Mouse (Mus musculus) lung, embryonic 16.5 days (tissue): ENCODE data around the gene Gm11634. TPM values are rescaled to one million over a fixed set of nuclear protein-coding genes. Genes with fewer than 3 reads are reported as not detected.
"Not testable (repeated sequence)": the region's sequence is repeated elsewhere in the genome, so short reads cannot be mapped to it uniquely, and the experiment has no call there.

ENCODE experiments used
- ATAC-seq: fragments of 200-750 bp; cut with Nextera tagmentation; 2 replicates; pipeline ENCODE4 v1.8.0; 2017; ENCODE audit warnings: low read depth, mild to moderate bottlenecking, moderate library complexity
- H3K27ac ChIP-seq: fragments of 300-500 bp; sonication (generic); 2 replicates; pipeline ENCODE4 v1.5.1; 2014; ENCODE audit warnings: mild to moderate bottlenecking, control low read depth, low read length
- H3K27me3 ChIP-seq: fragments of 300-500 bp; sonication (generic); 2 replicates; pipeline ENCODE4 v1.6.1; 2014; ENCODE audit warnings: low read depth, low read length, mixed read lengths; ENCODE audit not compliant: control insufficient read depth, insufficient read depth
- H3K36me3 ChIP-seq: fragments of 300-500 bp; sonication (generic); 2 replicates; pipeline ENCODE4 v1.6.1; 2014; ENCODE audit warnings: low read length; ENCODE audit not compliant: control insufficient read depth, insufficient read depth
- H3K4me1 ChIP-seq: fragments of 300-500 bp; sonication (generic); replicated peaks from 2 replicates; pipeline ENCODE4 v1.6.1; 2014; ENCODE audit warnings: low read length, mixed read lengths; ENCODE audit not compliant: control insufficient read depth, insufficient read depth
- H3K4me2 ChIP-seq: fragments of 300-500 bp; sonication (generic); 2 replicates; pipeline ENCODE4 v1.6.1; 2014; ENCODE audit warnings: low read depth, low read length, control low read depth
- H3K4me3 ChIP-seq: fragments of 300-500 bp; sonication (generic); 2 replicates; pipeline ENCODE4 v1.5.1; 2014; ENCODE audit warnings: mild to moderate bottlenecking, low read length, control low read depth
- H3K9ac ChIP-seq: fragments of 300-500 bp; sonication (generic); 2 replicates; pipeline ENCODE4 v1.6.1; 2014; ENCODE audit warnings: low read length, control low read depth
- H3K9me3 ChIP-seq: fragments of 300-500 bp; sonication (generic); 2 replicates; pipeline ENCODE4 v1.6.1; 2016; ENCODE audit warnings: low read length; ENCODE audit not compliant: control insufficient read depth
- WGBS: fragments of 180-500 bp; shearing (Covaris S2); extraction: QIAGEN DNeasy Blood & Tissue Kit; methylation state at CpG from one replicate; pipeline ENCODE4 v1.1.7; 2014; 5-methylcytosine and 5-hydroxymethylcytosine counted together
- polyA plus RNA-seq: library from polyadenylated mRNA; unstranded; fragments of >200 nt; fragmentation: Nextera tagmentation; extraction: Ambion mirVana; gene quantifications from 2 replicates; pipeline ENCODE4 v1.2.1, GENCODE M21; 2015

Gm11634 gene
- polyA plus RNA-seq, 1 experiment from 2014 or later = not detected

GRCm38 (mm10) chr11:101640857-101641709 lies 42.0 kb upstream of the Gm11634 start:
- Histone ChIP-seq H3K4me3 (peak overlapping the region; percentile 44), H3K4me2 (peak overlapping the region; percentile 53), H3K27ac (peak overlapping the region; percentile 66), H3K9ac (peak overlapping the region; percentile 64)
- not testable (repeated sequence) for H3K27me3 ChIP-seq, H3K36me3 ChIP-seq, H3K4me1 ChIP-seq, H3K9me3 ChIP-seq
- 5% methylated on average over 51 of the region's 53 CpGs for WGBS
- ATAC-seq = peak; percentile 76

- 76% methylated on average over 4 of the region's 4 CpGs for WGBS
- H3K4me2 ChIP-seq = no peak overlapping the region
- H3K4me3 ChIP-seq = no peak overlapping the region
- H3K27ac ChIP-seq = no peak overlapping the region
- no peaks in the 10 kb centered on the region; the same call in 1 of the 2 replicates for H3K4me1 ChIP-seq
- no peak for ATAC-seq
- no peaks in the 10 kb centered on the region for H3K27me3 ChIP-seq
- no peaks in the 10 kb centered on the region for H3K9me3 ChIP-seq
- peaks cover 12% of the 10 kb centered on the region for H3K36me3 ChIP-seq
- H3K9ac ChIP-seq = no peak overlapping the region
Observed at GRCm38 (mm10) chr11:101639761-101640160, 40.7 kb upstream of the Gm11634 start.

GRCm38 (mm10) chr11:101635660-101636059 lies 36.6 kb upstream of the Gm11634 start:
- Histone ChIP-seq H3K36me3 (peaks cover 14% of the 10 kb centered on the region), H3K27ac (no peak overlapping the region), H3K4me3 (no peak overlapping the region), H3K9ac (no peak overlapping the region), H3K4me1 (no peaks in the 10 kb centered on the region), H3K27me3 (no peaks in the 10 kb centered on the region), H3K4me2 (no peak overlapping the region), H3K9me3 (no peaks in the 10 kb centered on the region)
- WGBS = 74% methylated on average over 10 of the region's 10 CpGs
- no peak for ATAC-seq

- not testable (repeated sequence) for ATAC-seq, H3K9me3 ChIP-seq, H3K36me3 ChIP-seq, H3K27me3 ChIP-seq, H3K9ac ChIP-seq, H3K27ac ChIP-seq, H3K4me1 ChIP-seq
- WGBS = 63% methylated on average over 4 of the region's 5 CpGs
- Histone ChIP-seq H3K4me2 (peak overlapping the region; percentile 79), H3K4me3 (peak overlapping the region; percentile 69)
Observed at GRCm38 (mm10) chr11:101628733-101629417, 29.8 kb upstream of the Gm11634 start.

GRCm38 (mm10) chr11:101627857-101628559 lies 29.0 kb upstream of the Gm11634 start:
- Histone ChIP-seq H3K9ac (peak overlapping the region; percentile 83), H3K9me3 (no peaks in the 10 kb centered on the region), H3K4me3 (peak overlapping the region; percentile 69), H3K4me2 (peak overlapping the region; percentile 79), H3K36me3 (no peaks in the 10 kb centered on the region), H3K27me3 (no peaks in the 10 kb centered on the region), H3K27ac (peak overlapping the region; percentile 100), H3K4me1 (peaks cover 2% of the 10 kb centered on the region; the same call in 1 of the 2 replicates)
- ATAC-seq = peak; percentile 57
- under 1% methylated on average over 33 of the region's 33 CpGs for WGBS

- no peaks in the 10 kb centered on the region for H3K27me3 ChIP-seq
- H3K4me3 ChIP-seq = peak within 1 kb of the TSS; percentile 69
- peaks cover 2% of the 10 kb centered on the region; the same call in 1 of the 2 replicates for H3K4me1 ChIP-seq
- H3K36me3 ChIP-seq = no peaks in the 10 kb centered on the region
- no peaks in the 10 kb centered on the region for H3K9me3 ChIP-seq
- WGBS = under 1% methylated on average over 32 of the region's 34 CpGs
- H3K4me2 ChIP-seq = peak within 1 kb of the TSS; percentile 79
- H3K9ac ChIP-seq = peak within 1 kb of the TSS; percentile 83
- peak within 1 kb of the TSS; percentile 100 for H3K27ac ChIP-seq
- ATAC-seq = peak; percentile 93
Observed at GRCm38 (mm10) chr11:101626995-101627856, 28.2 kb upstream of the Gm11634 start, which contains the start of gene Rdm1. Gene Rdm1 (plus strand): TSS chr11:101627195.

- peak overlapping the region; percentile 69 for H3K4me3 ChIP-seq
- peak overlapping the region; percentile 74 for H3K9ac ChIP-seq
- no peaks in the 10 kb centered on the region for H3K9me3 ChIP-seq
- peaks cover 2% of the 10 kb centered on the region; the same call in 1 of the 2 replicates for H3K4me1 ChIP-seq
- H3K27ac ChIP-seq = peak overlapping the region; percentile 100
- peak; percentile 8 for ATAC-seq
- H3K27me3 ChIP-seq = no peaks in the 10 kb centered on the region
- H3K4me2 ChIP-seq = peak overlapping the region; percentile 79
- H3K36me3 ChIP-seq = no peaks in the 10 kb centered on the region
- WGBS = 3% methylated on average over 8 of the region's 8 CpGs
Observed at GRCm38 (mm10) chr11:101626649-101626994, 27.6 kb upstream of the Gm11634 start.

- not testable (repeated sequence) for ATAC-seq, H3K4me3 ChIP-seq, H3K9ac ChIP-seq, H3K36me3 ChIP-seq, H3K4me1 ChIP-seq, H3K4me2 ChIP-seq, H3K27ac ChIP-seq, H3K9me3 ChIP-seq, H3K27me3 ChIP-seq
- 72% methylated on average over 11 of the region's 11 CpGs for WGBS
Observed at GRCm38 (mm10) chr11:101620022-101620655, 21.1 kb upstream of the Gm11634 start.
